Mouse (Mus musculus) A20 (cell line): ENCODE data around the gene Paip2b.
A peak's percentile ranks its signal among the peaks of the same experiment; 100 is the strongest.
"Not testable (repeated sequence)": the region's sequence is repeated elsewhere in the genome, so short reads cannot be mapped to it uniquely, and the experiment has no call there.

ENCODE experiments used
- DNase-seq: peaks from one replicate; pipeline ENCODE4 v3.0.0-alpha.2; 2011; ENCODE audit warnings: low read depth, low spot score

Gene Paip2b

DNA sequence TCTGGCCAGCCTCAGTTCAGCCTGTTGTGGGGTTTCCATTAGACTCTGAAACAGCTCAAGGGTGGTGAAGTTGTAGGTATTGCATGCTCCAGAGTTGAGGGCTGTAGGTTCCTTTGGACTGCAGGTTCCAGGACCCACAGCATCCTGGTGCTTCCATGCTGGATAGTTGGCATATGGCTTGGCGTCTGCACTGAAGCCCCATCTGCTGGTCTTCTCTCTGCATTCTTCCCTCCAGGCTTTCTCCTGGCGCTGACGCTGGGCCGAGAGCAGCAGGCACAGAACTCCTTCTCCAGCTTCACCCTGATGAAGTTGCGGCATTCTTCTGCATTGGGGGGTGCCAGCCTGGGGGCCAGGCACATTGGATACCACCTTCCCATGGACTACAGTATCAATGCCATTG lies 29.5 kb downstream of the Paip2b start:
- DNase-seq, result no peak

DNA sequence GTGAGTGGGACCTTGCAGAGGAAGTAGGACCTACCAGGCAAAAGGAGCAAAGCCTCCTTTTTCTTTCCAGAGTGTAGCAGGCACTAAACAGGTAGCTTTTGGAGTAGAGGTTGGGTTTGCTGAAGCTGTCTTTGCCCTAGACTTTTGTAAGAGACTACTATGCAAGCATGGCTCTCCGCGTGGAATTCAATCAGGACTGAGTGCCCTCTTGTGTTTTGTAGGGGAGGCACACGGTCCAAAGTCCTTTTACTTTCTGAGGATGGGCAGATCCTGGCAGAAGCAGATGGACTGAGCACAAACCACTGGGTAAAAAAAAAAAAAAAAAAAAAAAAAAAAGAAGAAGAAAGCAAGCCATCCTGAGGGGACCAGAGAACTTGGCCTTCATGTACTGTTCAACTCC lies 34.9 kb downstream of the Paip2b start:
- DNase-seq, result no peak

DNA sequence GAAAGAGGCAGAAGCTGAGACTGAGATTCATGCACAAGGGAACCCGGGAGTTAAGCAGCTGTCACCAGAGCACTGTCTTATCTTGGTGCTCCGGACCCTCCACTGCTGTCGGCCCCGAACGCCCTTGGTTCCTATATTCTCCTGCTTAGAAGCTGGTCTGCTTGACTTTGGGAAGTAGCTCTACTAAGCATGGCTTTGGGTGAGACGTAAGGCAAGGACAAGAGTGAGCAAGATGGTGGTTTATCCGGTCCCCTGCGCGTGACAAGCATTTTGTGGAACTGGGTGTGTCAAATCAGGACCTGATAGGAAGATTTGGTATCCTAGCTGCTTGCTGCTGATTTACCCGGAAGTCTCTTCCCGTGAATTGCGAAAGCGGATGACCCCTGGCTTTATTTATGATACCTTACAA lies 36.0 kb downstream of the Paip2b start:
- DNase-seq, result no peak

GRCm38 (mm10) chr6:83794760-83795296 lies 36.7 kb downstream of the Paip2b start, which contains the start of gene Nagk:
Gene Nagk (plus strand): TSS chr6:83794982.
- DNase-seq, result peak; percentile 88

DNA sequence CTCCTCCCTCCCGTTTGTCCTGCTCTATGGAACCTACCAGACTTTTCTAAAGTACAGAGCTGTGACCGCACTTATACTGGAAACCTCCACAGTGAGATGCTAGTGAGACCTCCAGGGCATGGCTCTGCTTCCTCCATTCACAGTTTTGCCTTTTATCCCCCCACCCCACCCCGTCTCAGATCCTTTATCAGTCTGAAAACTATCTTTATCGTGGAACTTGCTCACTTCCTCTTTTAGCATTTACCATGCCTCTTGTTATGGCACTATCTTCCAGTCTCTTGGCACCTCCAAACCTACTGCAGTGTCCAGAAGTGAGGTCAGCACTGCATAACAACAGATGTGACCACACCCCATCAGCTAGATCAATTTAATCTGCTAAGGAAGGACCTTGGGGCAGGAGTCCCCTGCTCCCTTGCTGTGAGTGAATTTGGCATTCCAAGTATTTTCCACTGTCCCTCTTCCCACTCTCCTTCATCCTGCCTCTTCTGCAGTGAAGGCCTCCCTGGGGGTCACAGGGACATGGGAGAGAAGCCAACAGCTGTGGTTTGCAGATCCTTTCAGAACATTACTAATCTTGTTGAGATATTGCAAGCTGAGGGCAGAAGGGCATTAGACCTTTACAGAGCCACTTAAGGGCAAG lies 40.2 kb downstream of the Paip2b start:
- peak; percentile 21 for DNase-seq

DNA sequence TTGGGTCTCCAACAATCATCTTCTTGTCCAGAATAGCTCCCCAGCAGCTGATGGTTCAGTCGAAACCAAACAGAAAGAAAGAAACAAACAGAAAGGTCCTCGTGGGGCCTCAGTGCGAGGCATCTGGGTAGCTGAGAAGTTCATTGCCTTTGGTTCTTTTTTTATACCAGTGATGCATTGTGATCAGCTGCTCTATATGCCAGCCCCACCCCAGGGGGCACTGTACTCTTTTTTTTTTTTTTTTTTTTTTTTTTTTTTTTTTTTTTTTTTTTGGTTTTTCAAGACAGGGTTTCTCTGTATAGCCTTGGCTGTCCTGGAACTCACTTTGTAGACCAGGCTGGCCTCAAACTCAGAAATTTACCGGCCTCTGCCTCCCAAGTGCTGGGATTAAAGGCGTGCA lies 41.0 kb downstream of the Paip2b start:
- not testable (repeated sequence) for DNase-seq

DNA sequence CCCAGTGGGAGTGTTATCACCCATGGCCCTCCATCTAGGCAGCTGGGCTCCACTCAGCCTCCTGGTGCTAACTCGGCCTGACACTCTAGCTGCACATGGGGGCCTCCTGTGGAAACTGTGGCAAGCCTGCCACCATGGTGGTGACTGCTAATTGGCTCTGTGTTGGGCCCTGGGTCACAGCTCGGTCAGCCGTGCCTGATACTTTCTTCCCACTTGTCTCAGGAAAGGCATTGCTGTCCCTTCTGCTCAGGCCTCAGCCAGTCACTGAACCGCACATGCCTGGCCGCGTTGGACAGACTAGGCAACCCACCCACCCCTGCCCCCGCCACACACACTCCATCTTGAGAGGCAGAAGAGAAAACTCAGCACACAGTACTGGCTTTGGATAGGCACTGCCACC lies 43.0 kb downstream of the Paip2b start:
- DNase-seq, result no peak

GRCm38 (mm10) chr6:83786426-83786825 lies 45.1 kb downstream of the Paip2b start:
- no peak for DNase-seq

DNA sequence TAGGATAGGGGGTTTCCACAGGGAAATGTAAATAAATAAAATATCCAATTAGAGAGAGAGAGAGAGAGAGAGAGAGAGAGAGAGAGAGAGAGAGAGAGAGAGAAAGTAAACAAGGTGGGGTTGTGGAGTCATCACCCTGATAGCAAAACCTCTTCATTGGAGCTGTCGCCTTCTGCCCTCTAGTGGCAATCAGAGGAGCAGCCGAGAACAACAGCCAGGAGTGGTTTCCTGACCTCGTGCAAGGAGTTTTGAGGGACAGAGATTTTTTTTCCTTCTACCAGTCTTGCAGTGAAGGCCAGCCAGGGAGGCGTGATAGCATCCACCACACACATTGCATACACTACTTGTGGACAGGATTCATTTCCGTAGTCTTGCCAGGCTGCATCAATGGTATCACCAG lies 52.5 kb downstream of the Paip2b start:
- peak; percentile 40 for DNase-seq

- no peak for DNase-seq
Observed at GRCm38 (mm10) chr6:83778306-83778705, 53.2 kb downstream of the Paip2b start.

DNA sequence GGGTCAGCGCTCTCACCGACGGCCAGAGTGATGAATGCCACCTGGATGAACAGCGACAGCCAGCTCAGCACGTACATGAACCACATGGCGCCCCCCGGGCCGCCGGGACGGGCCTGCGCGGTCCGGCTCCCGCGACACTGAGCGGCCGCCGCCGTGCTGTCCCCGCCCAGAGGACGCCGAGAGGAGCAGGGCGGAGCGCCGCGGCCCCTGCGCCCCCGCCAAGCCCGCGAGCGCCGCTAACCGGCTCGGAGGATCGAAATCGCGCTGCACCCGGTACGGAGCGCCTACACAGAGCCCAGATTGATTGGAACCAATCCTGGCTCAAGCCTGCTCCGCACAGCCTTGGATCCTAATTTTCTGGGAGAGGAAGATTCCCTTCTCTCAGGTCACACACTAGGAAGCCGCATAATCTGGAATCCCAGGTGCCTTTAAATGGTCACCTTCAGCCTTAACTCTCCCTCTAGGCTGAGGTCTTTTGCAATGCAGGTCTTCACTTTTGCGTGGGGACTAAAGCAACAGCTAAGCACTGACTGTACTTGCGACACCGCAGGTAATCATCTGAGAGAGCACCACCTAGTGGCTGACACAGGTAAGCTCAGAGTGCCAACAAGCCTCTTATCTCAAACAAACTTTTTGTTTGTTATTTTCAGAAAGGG lies 55.8 kb downstream of the Paip2b start, which contains the start of gene Tex261:
Tex261 (minus strand) TSS at position 176 of the 656 bp plus-strand sequence.
- peak; percentile 85 for DNase-seq

- peak; percentile 56 for DNase-seq
Observed at GRCm38 (mm10) chr6:83774781-83775563, 56.6 kb downstream of the Paip2b start.

DNA sequence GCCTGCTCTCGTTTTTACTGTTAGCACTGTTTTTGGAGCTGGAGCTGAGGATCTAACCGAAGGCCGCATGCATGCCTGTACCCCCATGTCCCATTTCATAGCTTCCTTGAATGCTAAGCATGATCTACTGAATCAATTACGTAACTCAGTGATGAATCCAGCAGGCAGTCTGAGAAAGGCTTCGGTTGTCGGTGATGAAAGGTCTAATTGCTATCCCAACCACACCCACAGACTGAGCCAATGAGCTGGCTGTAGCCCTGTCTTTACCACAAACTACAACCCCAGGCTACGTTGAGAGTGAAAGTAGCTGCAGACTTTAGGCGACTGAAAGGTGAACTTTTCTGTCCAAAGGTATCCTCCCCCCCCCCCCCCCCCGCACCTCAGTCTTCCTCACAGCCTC lies 57.4 kb downstream of the Paip2b start:
- no peak for DNase-seq

- DNase-seq, result no peak
Observed at GRCm38 (mm10) chr6:83768485-83768884, 63.1 kb downstream of the Paip2b start.

GRCm38 (mm10) chr6:83766982-83767381 lies 64.6 kb downstream of the Paip2b start:
- DNase-seq, result no peak

GRCm38 (mm10) chr6:83762880-83763431 lies 68.6 kb downstream of the Paip2b start:
- no peak for DNase-seq

- DNase-seq, result no peak
Observed at GRCm38 (mm10) chr6:83762344-83762743, 69.2 kb downstream of the Paip2b start, which contains the start of gene Ankrd53. Gene Ankrd53 (plus strand): TSS chr6:83762644.

DNA sequence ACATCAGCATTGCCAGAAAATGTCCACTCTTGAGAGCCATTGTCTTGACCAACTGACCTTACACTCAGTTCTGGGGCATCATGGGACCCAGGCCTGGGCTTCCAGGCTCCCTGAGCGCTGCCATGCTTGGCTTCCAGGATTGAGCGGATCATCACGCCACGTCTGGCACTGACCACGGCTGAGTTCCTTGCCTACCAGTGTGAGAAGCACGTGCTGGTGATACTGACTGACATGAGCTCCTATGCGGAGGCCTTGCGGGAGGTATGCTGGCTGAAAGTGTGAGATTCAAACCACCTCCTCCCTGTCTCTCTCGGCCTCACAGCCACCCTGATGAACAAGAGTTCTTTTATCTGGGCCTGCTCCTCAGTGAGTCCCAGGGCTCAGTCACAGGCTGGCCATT lies 75.5 kb downstream of the Paip2b start:
- no peak for DNase-seq
